19 mouse cellular contexts compared by ENCODE assay signal in the genomic region with DNA sequence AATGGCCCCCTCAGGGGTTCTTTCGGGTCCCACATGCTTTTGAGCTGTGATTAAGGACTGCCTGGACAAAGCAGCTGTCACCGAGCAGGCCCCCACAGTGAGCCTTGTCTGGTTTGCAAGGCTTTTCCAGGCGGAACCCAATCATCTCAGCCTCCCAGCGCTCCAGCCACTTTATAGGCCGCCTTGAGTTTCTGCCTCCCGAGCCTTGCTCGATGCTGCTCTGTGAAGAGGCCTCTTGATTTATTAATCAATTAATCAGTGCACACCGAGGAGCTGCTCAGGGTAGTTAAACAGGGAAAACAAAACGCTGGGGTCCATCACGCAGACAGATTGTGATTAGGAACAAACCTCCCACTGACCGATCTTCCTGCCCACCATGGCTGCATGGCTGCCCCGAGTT.
DNase-seq lines count a peak whose midpoint lies in the region; ATAC-seq lines count a peak whose summit lies in the region.
"Had no signal": no experiment of that assay in that cellular context is flagged by ENCODE, and none has a peak within 500 bp of the region (broad histone marks: within the 10 kb centered on the region; RNA-seq: fewer than 3 reads in every experiment).

No protein-coding gene starts in this region.

- intact Hi-C loops in left cerebral cortex, postnatal 4 days (cut with DNase I) = no loop called here

- H3K4me1 ChIP-seq in heart, embryonic 12.5 days (replicated peaks) = peaks cover 62% of the 10 kb centered on the region
- peaks cover 31% of the 10 kb centered on the region for H3K4me1 ChIP-seq in kidney, embryonic 15.5 days
- peaks cover 5% of the 10 kb centered on the region for H3K4me1 ChIP-seq in neural tube, embryonic 11.5 days (ENCODE audit: control insufficient read depth, insufficient read depth, low read length)
- H3K4me1 ChIP-seq: lung, embryonic 15.5 days had no signal

- ATAC-seq in heart, embryonic 12.5 days (ENCODE audit: insufficient number of reproducible peaks, low FRiP score) = no peak
- peak; percentile 92 for ATAC-seq in kidney, embryonic 15.5 days (replicated peaks; ENCODE audit: low FRiP score)
- ATAC-seq in neural tube, embryonic 11.5 days (ENCODE audit: insufficient read depth, low FRiP score, low TSS enrichment) = peak; percentile 85
- ATAC-seq: forebrain, embryonic 16.5 days had no signal

- H3K9ac ChIP-seq in heart, embryonic 12.5 days = peak overlapping the region; percentile 57; the same call in 1 of the 2 replicates
- no peak overlapping the region for H3K9ac ChIP-seq in kidney, embryonic 15.5 days
- H3K9ac ChIP-seq in neural tube, embryonic 11.5 days (ENCODE audit: low read length) = no peak overlapping the region
- H3K9ac ChIP-seq: liver, embryonic 14.5 days; lung, embryonic 15.5 days had no signal

- no peak overlapping the region for H3K4me3 ChIP-seq in heart, embryonic 12.5 days
- H3K4me3 ChIP-seq in kidney, embryonic 15.5 days (replicated peaks) = no peak overlapping the region
- no peak overlapping the region for H3K4me3 ChIP-seq in neural tube, embryonic 11.5 days (ENCODE audit: low read depth, low read length)
- H3K4me3 ChIP-seq: lung, embryonic 15.5 days had no signal

- peak overlapping the region; percentile 55 for H3K27ac ChIP-seq in heart, embryonic 12.5 days (ENCODE audit: poor library complexity, severe bottlenecking)
- peak overlapping the region; percentile 66 for H3K27ac ChIP-seq in kidney, embryonic 15.5 days
- no peak overlapping the region for H3K27ac ChIP-seq in neural tube, embryonic 11.5 days (ENCODE audit: low read depth, low read length)
- H3K27ac ChIP-seq: liver, embryonic 14.5 days; lung, embryonic 15.5 days; macrophage had no signal

- DNase-seq in heart, adult 18-20 months = no peak
- DNase-seq in kidney, postnatal 10 days = no peak
- DNase-seq in embryo, embryonic 11 days = peak; percentile 46
- DNase-seq in neural tube, embryonic 11.5 days (ENCODE audit: low spot score) = peak; percentile 52
- DNase-seq in left cerebral cortex, postnatal 4 days = no peak
- no peak for DNase-seq in thymus, postnatal 14 days
- DNase-seq: cerebellum, adult 18-20 months; gastrocnemius, postnatal 25 days; heart, postnatal 14 days; retina, postnatal 1 day; right cerebral cortex, postnatal 4 days had no signal

- no peak overlapping the region for H3K4me2 ChIP-seq in heart, embryonic 12.5 days
- no peak overlapping the region for H3K4me2 ChIP-seq in kidney, embryonic 15.5 days
- no peak overlapping the region for H3K4me2 ChIP-seq in neural tube, embryonic 11.5 days (ENCODE audit: low read depth)
- H3K4me2 ChIP-seq: lung, embryonic 15.5 days; midbrain, embryonic 11.5 days had no signal

- no peaks in the 10 kb centered on the region for H3K9me3 ChIP-seq in heart, embryonic 12.5 days (replicated peaks)
- H3K9me3 ChIP-seq in kidney, embryonic 15.5 days (replicated peaks) = no peaks in the 10 kb centered on the region
- no peaks in the 10 kb centered on the region for H3K9me3 ChIP-seq in neural tube, embryonic 11.5 days (ENCODE audit: control insufficient read depth, low read length)
- H3K9me3 ChIP-seq: G1E; lung, embryonic 15.5 days had no signal

- peaks cover 17% of the 10 kb centered on the region for H3K36me3 ChIP-seq in heart, embryonic 12.5 days
- no peaks in the 10 kb centered on the region for H3K36me3 ChIP-seq in kidney, embryonic 15.5 days
- no peaks in the 10 kb centered on the region for H3K36me3 ChIP-seq in neural tube, embryonic 11.5 days (ENCODE audit: control insufficient read depth, insufficient read depth, low read length)
- H3K36me3 ChIP-seq: G1E; lung, embryonic 15.5 days had no signal

- H3K27me3 ChIP-seq in heart, embryonic 12.5 days (replicated peaks) = no peaks in the 10 kb centered on the region
- H3K27me3 ChIP-seq in kidney, embryonic 15.5 days = peaks cover 12% of the 10 kb centered on the region
- no peaks in the 10 kb centered on the region for H3K27me3 ChIP-seq in neural tube, embryonic 11.5 days (ENCODE audit: control insufficient read depth, insufficient read depth, low read length)
- H3K27me3 ChIP-seq: lung, embryonic 15.5 days had no signal

- WGBS in heart, embryonic 12.5 days = 58% methylated on average over 12 of the region's 12 CpGs
- 19% methylated on average over 12 of the region's 12 CpGs for WGBS in kidney, embryonic 15.5 days
- 11% methylated on average over 12 of the region's 12 CpGs for WGBS in neural tube, embryonic 11.5 days

Comparison
In these comparisons a context has a peak if more than half of its experiments do, and no peak if none do; other contexts are left out.
1. DNase-seq: peak in embryo, embryonic 11 days (single experiment) and neural tube, embryonic 11.5 days (single experiment); none in heart, adult 18-20 months (0 of 2), kidney, postnatal 10 days (single experiment), left cerebral cortex, postnatal 4 days (single experiment) and thymus, postnatal 14 days (single experiment).